ENCODE assay signal across 9 mouse cellular contexts in the genomic region with DNA sequence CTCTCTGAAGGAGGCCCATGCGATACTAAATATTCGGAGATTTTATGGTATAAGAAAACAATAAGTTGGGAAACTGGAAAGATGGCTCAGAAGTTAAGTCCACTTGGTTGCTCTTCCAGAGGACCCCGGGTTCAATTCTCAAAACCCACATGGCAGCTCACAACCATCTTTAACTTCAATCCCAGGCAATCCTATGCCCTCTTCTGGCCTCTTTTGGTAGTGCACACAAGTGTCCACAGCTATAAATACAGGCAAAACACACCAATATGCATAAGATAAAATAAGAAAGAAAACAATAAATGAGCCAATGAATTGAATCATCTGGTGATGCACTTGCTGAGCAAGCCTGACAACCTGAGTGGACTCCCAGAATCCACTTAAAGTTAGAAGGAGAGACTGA. TPM values are rescaled to one million over a fixed set of nuclear protein-coding genes. Genes with fewer than 3 reads are reported as not detected.
DNase-seq lines count a peak whose midpoint lies in the region; ATAC-seq lines count a peak whose summit lies in the region.
"Had no signal": no experiment of that assay in that cellular context is flagged by ENCODE, and none has a peak within 500 bp of the region (broad histone marks: within the 10 kb centered on the region; RNA-seq: fewer than 3 reads in every experiment).

No protein-coding gene starts in this region.

- DNase-seq in CD4-positive, CD25-positive, alpha-beta regulatory T cell, adult 2 months (ENCODE audit: low read depth, low spot score), result peak; percentile 12
- peak; percentile 10 to 17 for DNase-seq in kidney, postnatal 4 days
- no peak for DNase-seq in kidney, postnatal 14 days
- DNase-seq in A20 (ENCODE audit: low read depth, low spot score), result peak; percentile 48
- DNase-seq in cerebellum, postnatal 10 days, result peak; percentile 59 to 60
- no peak for DNase-seq in right cerebral cortex, postnatal 25 days
- DNase-seq in left cerebral cortex, adult 8-10 months (ENCODE audit: low spot score in 2 of 2), result no peak
- DNase-seq: gastrocnemius, postnatal 14 days had no signal

- ATAC-seq in CD4-positive, CD25-positive, alpha-beta regulatory T cell, adult 4 months, result no peak

RNA-seq across cellular contexts. Expression of a gene that starts 11.3 kb away (rescaled TPM):
- polyA plus RNA-seq in CD4-positive, CD25-positive, alpha-beta regulatory T cell, adult 4 months (2017; shearing (Covaris generic)), result under 1 TPM in 1 of 2 experiments, not detected in 1; 0.26 TPM
- total RNA-seq in left cerebral cortex, adult 8-10 months (2022), result 10 to 100 TPM; 14.5 to 19.7 (median 17.2) TPM

RNA-seq across cellular contexts. Expression of a gene that starts 39.1 kb away (rescaled TPM):
- 1 to 10 TPM; 1.0 to 1.5 TPM for polyA plus RNA-seq in CD4-positive, CD25-positive, alpha-beta regulatory T cell, adult 4 months (2017; shearing (Covaris generic))
- 10 to 100 TPM in 2 of 4 experiments, 1 to 10 TPM in 2; 8.2 to 11.8 (median 9.8) TPM for total RNA-seq in left cerebral cortex, adult 8-10 months (2022)

Comparison
In these comparisons a context has a peak if more than half of its experiments do, and no peak if none do; other contexts are left out.
1. DNase-seq: peak in CD4-positive, CD25-positive, alpha-beta regulatory T cell, adult 2 months (single experiment), kidney, postnatal 4 days (2 of 2), A20 (single experiment) and cerebellum, postnatal 10 days (2 of 2); none in kidney, postnatal 14 days (single experiment), right cerebral cortex, postnatal 25 days (single experiment) and left cerebral cortex, adult 8-10 months (0 of 2).